Mouse (Mus musculus): ENCODE measurements at regions not wholly inside any gene's neighbourhood (a gene's known extent, or its start where the extent isn't known, plus 50 kb on each side); places are given as distances from the start of the nearest gene placed in this dataset.

- TF ChIP-seq CTCF (IDR thresholded peaks at IDR 0.05; ENCODE audit: low read depth, low read length) (no peak), POLR2A (IDR thresholded peaks at IDR 0.05; ENCODE audit: insufficient read depth, low read length) (no peak)
Measured at GRCm38 (mm10) chr4:152771386-152771785, 293.7 kb upstream of the Kcnab2 start.

All from ES-Bruce4 (cell line).